Mouse (Mus musculus): ENCODE measurements at regions not wholly inside any gene's neighbourhood (a gene's known extent, or its start where the extent isn't known, plus 50 kb on each side); places are given as distances from the start of the nearest gene placed in this dataset.

DNA sequence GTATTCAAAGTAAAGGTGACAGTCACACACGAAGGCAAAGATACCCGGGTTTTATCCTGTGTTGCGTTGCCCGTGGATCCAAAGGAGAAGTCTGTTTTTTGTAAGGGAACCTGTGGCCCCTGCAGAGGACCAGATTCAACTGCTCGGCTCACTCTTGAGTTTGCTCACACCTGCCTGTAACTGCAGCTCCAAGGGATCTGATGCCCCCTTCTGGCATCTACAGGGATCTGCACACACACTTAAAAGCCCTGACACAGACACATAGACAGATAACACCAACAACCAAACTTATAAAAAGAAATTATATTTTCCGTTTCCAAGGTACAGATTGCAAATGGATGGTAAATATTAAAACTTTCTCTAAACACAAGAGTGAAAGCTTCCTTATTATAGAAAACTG lies 223.3 kb upstream of the 1700056E22Rik start:
- peak; percentile 60 for TF ChIP-seq CTCF (conservative IDR thresholded peaks at IDR 0.05; ENCODE audit: low read length)
- no peak for TF ChIP-seq NANOG (IDR thresholded peaks at IDR 0.05; ENCODE audit: borderline replicate concordance, low read length)
- no peak for TF ChIP-seq POU5F1 (IDR thresholded peaks at IDR 0.05; ENCODE audit: borderline replicate concordance, low read length)
